Mouse (Mus musculus) liver, embryonic 16.5 days (tissue): ENCODE measurements at regions not wholly inside any gene's neighbourhood (a gene's known extent, or its start where the extent isn't known, plus 50 kb on each side); places are given as distances from the start of the nearest gene placed in this dataset. TPM values are rescaled to one million over a fixed set of nuclear protein-coding genes. Genes with fewer than 3 reads are reported as not detected.

ENCODE experiments used
- microRNA-seq: library from miRNA; unstranded; fragments of <30 nt; microRNA quantifications from one replicate; pipeline ENCODE4, GENCODE M21; 2016

Small RNAs in the stretch of these regions (microRNA-seq; reads per million reads assigned to microRNA genes)
- not detected for gene Gm23061
